In the genomic region with DNA sequence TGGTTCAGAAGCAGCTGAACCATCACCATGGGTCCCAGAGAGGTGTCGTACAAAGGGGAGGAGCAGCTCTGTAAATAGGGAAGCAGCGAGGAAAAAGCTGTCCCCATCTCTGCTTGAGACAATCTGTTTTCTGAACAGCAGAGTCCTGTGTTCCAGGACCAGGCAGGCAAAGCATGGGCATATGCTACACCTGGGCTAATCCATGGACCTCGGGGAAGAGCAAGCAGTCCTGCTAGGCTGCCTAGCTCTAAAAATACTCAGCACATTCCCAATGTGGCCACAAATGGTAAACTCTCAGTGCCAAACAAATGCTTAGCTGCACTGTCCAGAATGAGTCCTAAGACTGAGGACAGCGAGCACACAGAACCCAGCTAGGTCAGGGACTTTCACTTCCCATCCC, we compare ENCODE assay signal across 18 mouse cellular contexts.
DNase-seq lines count a peak whose midpoint lies in the region; ATAC-seq and TF ChIP-seq lines count a peak whose summit lies in the region.
"Had no signal": no experiment of that assay in that cellular context is flagged by ENCODE, and none has a peak within 500 bp of the region (broad histone marks: within the 10 kb centered on the region; RNA-seq: fewer than 3 reads in every experiment).

No protein-coding gene starts in this region.

- no peak for TF ChIP-seq POLR2A in thymus, adult 2 months (IDR thresholded peaks at IDR 0.05; ENCODE audit: control insufficient read depth, extremely low read depth, insufficient read depth, low read length, poor library complexity)

- H3K27ac ChIP-seq in thymus, adult 2 months (ENCODE audit: control insufficient read depth, insufficient read depth, low read length): no peak overlapping the region
- H3K27ac ChIP-seq: embryonic facial prominence, embryonic 15.5 days; forebrain, embryonic 10.5 days; hindbrain, embryonic 15.5 days had no signal

- H3K27me3 ChIP-seq in thymus, adult 2 months (ENCODE audit: control insufficient read depth, insufficient read depth, low read length): no peaks in the 10 kb centered on the region
- H3K27me3 ChIP-seq: embryonic facial prominence, embryonic 15.5 days; heart, embryonic 12.5 days; hindbrain, embryonic 15.5 days had no signal

- ATAC-seq in frontal cortex, adult (ENCODE audit: low TSS enrichment): peak; percentile 7; the same call in 1 of the 2 replicates
- ATAC-seq: forebrain, embryonic 14.5 days; intestine, embryonic 16.5 days had no signal

- no peak for DNase-seq in frontal cortex, postnatal 14 days (ENCODE audit: low spot score in 2 of 2)
- peak; percentile 97 for DNase-seq in brain, adult 2 months (ENCODE audit: low read depth, low spot score)
- peak; percentile 76 to 90 for DNase-seq in cerebellum, adult 18-20 months
- peak; percentile 92 for DNase-seq in cerebellum, adult 9-11 months
- no peak for DNase-seq in retina, postnatal 1 day
- DNase-seq in adipocyte (ENCODE audit: low spot score): no peak
- no peak for DNase-seq in thymus, adult 2 months
- DNase-seq: adrenal gland, postnatal 25 days; gastrocnemius, postnatal 14 days; kidney, adult 2 months had no signal

- no peaks in the 10 kb centered on the region for H3K4me1 ChIP-seq in thymus, adult 2 months (replicated peaks; ENCODE audit: control insufficient read depth, insufficient read depth, low read length)
- H3K4me1 ChIP-seq: embryonic facial prominence, embryonic 15.5 days; forebrain, embryonic 10.5 days; heart, embryonic 12.5 days; hindbrain, embryonic 15.5 days had no signal

- H3K4me3 ChIP-seq in thymus, adult 2 months (ENCODE audit: control insufficient read depth, insufficient read depth, low read length): no peak overlapping the region
- H3K4me3 ChIP-seq: embryonic facial prominence, embryonic 15.5 days; erythroblast, embryonic 14.5 days; forebrain, embryonic 10.5 days; heart, embryonic 12.5 days; hindbrain, embryonic 15.5 days had no signal

- no peak for TF ChIP-seq CTCF in thymus, adult 2 months (IDR thresholded peaks at IDR 0.05; ENCODE audit: borderline replicate concordance, control insufficient read depth, extremely low read depth, insufficient read depth, low read length, poor library complexity)

- H3K36me3 ChIP-seq in thymus, adult 2 months (ENCODE audit: control insufficient read depth, insufficient read depth, low read length): no peaks in the 10 kb centered on the region
- H3K36me3 ChIP-seq: embryonic facial prominence, embryonic 15.5 days; forebrain, embryonic 10.5 days; heart, embryonic 12.5 days; hindbrain, embryonic 15.5 days had no signal

- WGBS in thymus, adult 2 months: 85% methylated on average over 4 of the region's 4 CpGs

Comparison
In these comparisons a context has a peak if more than half of its experiments do, and no peak if none do; other contexts are left out.
1. DNase-seq: peak in brain, adult 2 months (single experiment), cerebellum, adult 18-20 months (2 of 2) and cerebellum, adult 9-11 months (single experiment); none in frontal cortex, postnatal 14 days (0 of 2), retina, postnatal 1 day (single experiment), adipocyte (single experiment) and thymus, adult 2 months (single experiment).